Mouse (Mus musculus): ENCODE measurements at regions not wholly inside any gene's neighbourhood (a gene's known extent, or its start where the extent isn't known, plus 50 kb on each side); places are given as distances from the start of the nearest gene placed in this dataset.

DNA sequence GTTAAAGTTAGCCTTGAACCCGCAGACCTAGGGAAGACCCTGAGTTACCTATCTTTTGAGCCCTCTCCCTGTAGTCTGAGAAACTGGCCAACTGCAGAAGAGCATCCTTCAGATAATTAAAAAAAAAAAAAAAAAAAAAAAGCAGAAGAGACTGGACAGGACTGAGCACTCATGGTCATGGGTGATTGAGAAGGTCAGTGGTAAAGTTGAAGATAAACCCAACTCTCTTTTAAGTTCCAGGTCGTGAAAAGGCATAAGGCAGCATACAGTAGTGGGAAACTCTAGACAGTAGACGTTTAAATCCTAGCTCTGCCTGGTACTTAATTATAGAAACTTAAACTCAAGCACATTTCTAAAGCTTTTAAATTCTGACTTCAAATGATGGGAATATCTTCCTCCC lies 84.6 kb upstream of the Rreb1 start:
- Histone ChIP-seq H3K27ac (no peak overlapping the region), H3K9me3 (no peaks in the 10 kb centered on the region), H3K4me1 (no peaks in the 10 kb centered on the region), H3K36me3 (no peaks in the 10 kb centered on the region), H3K27me3 (ENCODE audit: insufficient read depth, poor library complexity, severe bottlenecking) (no peaks in the 10 kb centered on the region), H3K4me3 (no peak overlapping the region)
- no peak for DNase-seq (ENCODE audit: low spot score)
- 72% methylated on average over 3 of the region's 3 CpGs for WGBS

DNA sequence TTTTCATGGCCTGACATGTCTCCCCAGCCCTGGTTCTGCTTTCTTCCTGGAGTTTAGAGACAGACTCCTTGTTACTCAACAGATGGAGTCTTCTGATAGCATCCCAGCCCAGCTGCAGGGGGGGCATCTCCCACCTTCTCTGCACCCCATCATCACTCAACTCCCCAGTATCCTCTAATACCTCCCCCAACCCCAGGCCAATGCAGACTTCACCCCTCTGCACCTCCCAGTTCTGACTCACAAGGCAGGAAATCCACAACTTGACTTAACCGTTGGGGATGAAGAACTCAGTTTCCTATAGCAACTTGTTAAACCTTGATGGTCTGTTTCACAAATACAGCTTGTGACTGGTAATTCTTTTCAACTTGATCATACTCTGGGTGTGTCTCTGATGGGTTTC lies 73.7 kb upstream of the Rreb1 start:
- H3K36me3 ChIP-seq, result no peaks in the 10 kb centered on the region
- H3K4me1 ChIP-seq, result peaks cover 3% of the 10 kb centered on the region; the same call in 1 of the 2 replicates
- WGBS, result 52% methylated on average over 1 of the region's 1 CpGs

DNA sequence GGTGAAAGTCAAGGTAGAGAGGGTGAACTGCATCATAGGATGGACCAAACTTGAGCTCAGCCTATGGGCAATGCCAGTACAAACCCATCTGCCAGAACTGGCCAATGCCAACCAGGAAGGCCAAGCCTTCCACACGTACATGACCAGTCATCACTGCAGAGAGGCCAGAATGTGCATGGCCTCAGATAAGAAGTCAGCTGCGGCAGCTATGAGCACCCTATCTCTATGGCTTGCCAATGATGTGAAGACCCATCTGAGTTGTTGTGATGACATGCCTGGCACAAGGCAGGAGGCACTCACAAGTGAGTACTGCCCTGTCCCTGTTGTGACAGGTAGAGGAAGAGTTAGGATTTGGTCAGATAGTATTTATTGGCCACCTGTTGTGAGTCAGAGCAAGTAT lies 72.7 kb upstream of the Rreb1 start:
- H3K27me3 ChIP-seq (ENCODE audit: insufficient read depth, poor library complexity, severe bottlenecking), result peaks cover 16% of the 10 kb centered on the region; the same call in 1 of the 2 replicates
- DNase-seq (ENCODE audit: low spot score), result no peak
- H3K4me3 ChIP-seq, result no peak overlapping the region
- no peaks in the 10 kb centered on the region for H3K9me3 ChIP-seq
- H3K27ac ChIP-seq, result no peak overlapping the region
- 46% methylated on average over 2 of the region's 2 CpGs for WGBS
- H3K4me1 ChIP-seq, result peaks cover 6% of the 10 kb centered on the region
- H3K36me3 ChIP-seq, result no peaks in the 10 kb centered on the region

More for the DNA sequence above, 73.7 kb upstream of the Rreb1 start:
- H3K27ac ChIP-seq, result no peak overlapping the region
- no peak overlapping the region for H3K4me3 ChIP-seq
- no peak for DNase-seq (ENCODE audit: low spot score)
- H3K27me3 ChIP-seq (ENCODE audit: insufficient read depth, poor library complexity, severe bottlenecking), result peaks cover 16% of the 10 kb centered on the region; the same call in 1 of the 2 replicates
- H3K9me3 ChIP-seq, result no peaks in the 10 kb centered on the region

GRCm38 (mm10) chr13:37710913-37711312 lies 67.3 kb upstream of the Rreb1 start:
- 0 out of 2 replicates have a peak overlapping the region, but pooled peaks have one; percentile 22 for H3K27ac ChIP-seq
- no peak for DNase-seq (ENCODE audit: low spot score)
- H3K27me3 ChIP-seq (ENCODE audit: insufficient read depth, poor library complexity, severe bottlenecking), result no peaks in the 10 kb centered on the region
- WGBS, result 72% methylated on average over 5 of the region's 5 CpGs
- H3K9me3 ChIP-seq, result no peaks in the 10 kb centered on the region
- H3K4me3 ChIP-seq, result no peak overlapping the region
- peaks cover 12% of the 10 kb centered on the region for H3K4me1 ChIP-seq
- H3K36me3 ChIP-seq, result no peaks in the 10 kb centered on the region

- H3K27me3 ChIP-seq (ENCODE audit: insufficient read depth, poor library complexity, severe bottlenecking), result no peaks in the 10 kb centered on the region
- no peaks in the 10 kb centered on the region for H3K36me3 ChIP-seq
Observed at GRCm38 (mm10) chr13:37712908-37713496, 65.2 kb upstream of the Rreb1 start.

DNA sequence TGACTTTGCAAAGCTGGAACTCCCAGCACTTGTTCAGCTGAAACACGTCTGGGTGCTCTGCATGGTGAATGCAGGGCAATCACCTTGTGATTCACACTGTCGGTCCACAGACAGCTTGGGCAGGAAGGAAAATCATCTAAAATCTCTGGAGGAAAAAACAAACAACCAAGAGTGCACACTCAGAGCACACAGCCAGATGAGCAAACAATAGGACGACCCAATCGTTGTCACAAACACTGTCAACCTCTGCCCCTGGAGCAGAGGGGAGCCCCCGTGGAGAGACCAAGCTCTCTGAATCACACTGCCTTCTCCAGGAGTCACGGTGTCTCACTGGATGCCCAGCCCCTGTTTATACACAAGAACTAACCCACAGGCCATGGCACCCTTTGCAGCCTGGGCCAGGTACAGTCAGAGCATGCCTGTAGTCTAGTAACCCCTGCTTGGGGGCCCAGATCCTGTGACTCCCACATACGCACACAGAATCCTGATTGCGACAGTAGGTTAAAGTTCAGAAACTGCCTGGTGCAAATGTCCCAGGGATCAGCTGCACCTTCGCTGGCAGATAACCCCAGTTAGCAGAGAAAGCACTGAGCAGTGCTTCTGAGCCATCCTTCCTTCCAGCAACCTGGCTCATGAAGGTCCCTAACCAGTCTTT lies 63.0 kb upstream of the Rreb1 start:
- WGBS, result 44% methylated on average over 9 of the region's 9 CpGs
- Histone ChIP-seq H3K27me3 (ENCODE audit: insufficient read depth, poor library complexity, severe bottlenecking) (no peaks in the 10 kb centered on the region), H3K9me3 (no peaks in the 10 kb centered on the region), H3K36me3 (no peaks in the 10 kb centered on the region), H3K4me3 (no peak overlapping the region), H3K27ac (no peak overlapping the region), H3K4me1 (peaks cover 12% of the 10 kb centered on the region)
- DNase-seq (ENCODE audit: low spot score), result no peak

More at GRCm38 (mm10) chr13:37712908-37713496, 65.2 kb upstream of the Rreb1 start:
- WGBS, result 64% methylated on average over 4 of the region's 4 CpGs
- no peak overlapping the region for H3K4me3 ChIP-seq
- no peak overlapping the region for H3K27ac ChIP-seq
- peaks cover 12% of the 10 kb centered on the region for H3K4me1 ChIP-seq
- DNase-seq (ENCODE audit: low spot score), result no peak
- H3K9me3 ChIP-seq, result no peaks in the 10 kb centered on the region

- Histone ChIP-seq H3K27ac (no peak overlapping the region), H3K36me3 (no peaks in the 10 kb centered on the region), H3K4me3 (no peak overlapping the region), H3K4me1 (peaks cover 8% of the 10 kb centered on the region), H3K9me3 (no peaks in the 10 kb centered on the region), H3K27me3 (ENCODE audit: insufficient read depth, poor library complexity, severe bottlenecking) (no peaks in the 10 kb centered on the region)
- WGBS, result 73% methylated on average over 15 of the region's 15 CpGs
- DNase-seq (ENCODE audit: low spot score), result no peak
Observed at GRCm38 (mm10) chr13:37715770-37716693, 62.2 kb upstream of the Rreb1 start.

GRCm38 (mm10) chr13:37717793-37718192 lies 60.4 kb upstream of the Rreb1 start:
- no peaks in the 10 kb centered on the region for H3K9me3 ChIP-seq
- no peaks in the 10 kb centered on the region for H3K36me3 ChIP-seq
- H3K4me1 ChIP-seq, result peaks cover 8% of the 10 kb centered on the region
- H3K27me3 ChIP-seq (ENCODE audit: insufficient read depth, poor library complexity, severe bottlenecking), result no peaks in the 10 kb centered on the region
- DNase-seq (ENCODE audit: low spot score), result no peak
- no peak overlapping the region for H3K27ac ChIP-seq
- WGBS, result 80% methylated on average over 1 of the region's 1 CpGs
- no peak overlapping the region for H3K4me3 ChIP-seq

GRCm38 (mm10) chr13:37718364-37718763 lies 59.8 kb upstream of the Rreb1 start:
- Histone ChIP-seq H3K27ac (no peak overlapping the region), H3K36me3 (no peaks in the 10 kb centered on the region), H3K4me1 (peaks cover 8% of the 10 kb centered on the region), H3K27me3 (ENCODE audit: insufficient read depth, poor library complexity, severe bottlenecking) (no peaks in the 10 kb centered on the region), H3K9me3 (no peaks in the 10 kb centered on the region), H3K4me3 (no peak overlapping the region)
- 59% methylated on average over 4 of the region's 4 CpGs for WGBS
- DNase-seq (ENCODE audit: low spot score), result no peak

Data from heart, embryonic 10.5 days (tissue).